Mouse (Mus musculus): ENCODE results near the gene Dync1i1. TPM values are rescaled to one million over a fixed set of nuclear protein-coding genes. Genes with fewer than 3 reads are reported as not detected.

The Dync1i1 gene
- polyA plus RNA-seq, 1 experiment from 2014 or later, result 10.3 TPM

DNA sequence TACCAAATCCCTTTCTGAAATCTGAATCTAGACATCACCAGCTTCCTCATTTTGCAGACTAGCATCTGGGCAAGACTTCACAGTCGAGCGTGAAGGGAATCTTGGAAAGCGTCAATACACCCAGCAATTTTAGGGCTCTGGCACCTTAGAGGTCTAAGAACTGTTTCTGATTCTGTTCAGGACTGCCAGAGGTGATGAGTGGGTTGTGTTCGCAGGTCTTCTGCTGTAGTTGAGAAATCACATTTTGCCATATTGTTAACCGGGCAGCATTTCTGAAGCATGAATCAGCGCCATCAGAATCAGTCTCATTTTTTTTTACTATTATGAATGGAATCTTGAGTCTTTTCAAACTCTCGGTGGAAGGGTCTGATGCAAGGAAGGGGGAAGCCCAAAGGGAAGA, 185.9 kb downstream of the Dync1i1 start:
- DNase-seq (no peak), ATAC-seq (ENCODE audit: low FRiP score, low TSS enrichment) (no peak)
- no peaks in the 10 kb centered on the region for H3K4me1 ChIP-seq (ENCODE audit: control insufficient read depth, insufficient read depth, low read length)
- no peak overlapping the region for H3K27ac ChIP-seq (replicated peaks; ENCODE audit: low read depth, low read length)
- no peak overlapping the region for H3K9ac ChIP-seq (replicated peaks; ENCODE audit: low read length)
- H3K4me2 ChIP-seq (ENCODE audit: low read length), result no peak overlapping the region
- H3K4me3 ChIP-seq (replicated peaks; ENCODE audit: low read depth, low read length), result no peak overlapping the region
- H3K27me3 ChIP-seq (ENCODE audit: control insufficient read depth, insufficient read depth, low read length), result no peaks in the 10 kb centered on the region
- WGBS, result 85% methylated on average over 7 of the region's 7 CpGs
- no peaks in the 10 kb centered on the region for H3K36me3 ChIP-seq (ENCODE audit: control insufficient read depth, insufficient read depth, low read length)
- no peaks in the 10 kb centered on the region for H3K9me3 ChIP-seq (ENCODE audit: control insufficient read depth, low read length)

GRCm38 (mm10) chr6:5915028-5915427, 189.6 kb downstream of the Dync1i1 start:
- no peaks in the 10 kb centered on the region for H3K27me3 ChIP-seq (ENCODE audit: control insufficient read depth, insufficient read depth, low read length)
- no peak overlapping the region for H3K4me2 ChIP-seq (ENCODE audit: low read length)
- ATAC-seq (ENCODE audit: low FRiP score, low TSS enrichment) (no peak), DNase-seq (no peak)
- no peaks in the 10 kb centered on the region for H3K4me1 ChIP-seq (ENCODE audit: control insufficient read depth, insufficient read depth, low read length)
- no peak overlapping the region for H3K9ac ChIP-seq (replicated peaks; ENCODE audit: low read length)
- 83% methylated on average over 2 of the region's 2 CpGs for WGBS
- no peaks in the 10 kb centered on the region for H3K36me3 ChIP-seq (ENCODE audit: control insufficient read depth, insufficient read depth, low read length)
- no peak overlapping the region for H3K4me3 ChIP-seq (replicated peaks; ENCODE audit: low read depth, low read length)
- H3K27ac ChIP-seq (replicated peaks; ENCODE audit: low read depth, low read length), result no peak overlapping the region
- no peaks in the 10 kb centered on the region for H3K9me3 ChIP-seq (ENCODE audit: control insufficient read depth, low read length)

- H3K36me3 ChIP-seq (ENCODE audit: control insufficient read depth, insufficient read depth, low read length), result no peaks in the 10 kb centered on the region
- no peak overlapping the region for H3K4me3 ChIP-seq (replicated peaks; ENCODE audit: low read depth, low read length)
- ATAC-seq (ENCODE audit: low FRiP score, low TSS enrichment) (no peak), DNase-seq (no peak)
- 94% methylated on average over 4 of the region's 4 CpGs for WGBS
- H3K9me3 ChIP-seq (ENCODE audit: control insufficient read depth, low read length), result no peaks in the 10 kb centered on the region
- no peaks in the 10 kb centered on the region for H3K27me3 ChIP-seq (ENCODE audit: control insufficient read depth, insufficient read depth, low read length)
- H3K4me2 ChIP-seq (ENCODE audit: low read length), result no peak overlapping the region
- no peak overlapping the region for H3K27ac ChIP-seq (replicated peaks; ENCODE audit: low read depth, low read length)
- H3K9ac ChIP-seq (replicated peaks; ENCODE audit: low read length), result no peak overlapping the region
- no peaks in the 10 kb centered on the region for H3K4me1 ChIP-seq (ENCODE audit: control insufficient read depth, insufficient read depth, low read length)
Measured at GRCm38 (mm10) chr6:5920670-5921069, 195.2 kb downstream of the Dync1i1 start.

GRCm38 (mm10) chr6:5922676-5923075, 197.2 kb downstream of the Dync1i1 start:
- H3K9ac ChIP-seq (replicated peaks; ENCODE audit: low read length), result no peak overlapping the region
- H3K4me2 ChIP-seq (ENCODE audit: low read length), result no peak overlapping the region
- H3K4me1 ChIP-seq (ENCODE audit: control insufficient read depth, insufficient read depth, low read length), result no peaks in the 10 kb centered on the region
- 23% methylated on average over 1 of the region's 1 CpGs for WGBS
- no peak for ATAC-seq (ENCODE audit: low FRiP score, low TSS enrichment)
- no peaks in the 10 kb centered on the region for H3K36me3 ChIP-seq (ENCODE audit: control insufficient read depth, insufficient read depth, low read length)
- DNase-seq, result peak; percentile 7
- no peaks in the 10 kb centered on the region for H3K9me3 ChIP-seq (ENCODE audit: control insufficient read depth, low read length)
- H3K27ac ChIP-seq (replicated peaks; ENCODE audit: low read depth, low read length), result no peak overlapping the region
- H3K27me3 ChIP-seq (ENCODE audit: control insufficient read depth, insufficient read depth, low read length), result no peaks in the 10 kb centered on the region
- no peak overlapping the region for H3K4me3 ChIP-seq (replicated peaks; ENCODE audit: low read depth, low read length)

- no peak overlapping the region for H3K9ac ChIP-seq (replicated peaks; ENCODE audit: low read length)
- H3K4me2 ChIP-seq (ENCODE audit: low read length), result no peak overlapping the region
- H3K9me3 ChIP-seq (ENCODE audit: control insufficient read depth, low read length), result no peaks in the 10 kb centered on the region
- WGBS, result 92% methylated on average over 7 of the region's 7 CpGs
- no peak overlapping the region for H3K27ac ChIP-seq (replicated peaks; ENCODE audit: low read depth, low read length)
- no peaks in the 10 kb centered on the region for H3K4me1 ChIP-seq (ENCODE audit: control insufficient read depth, insufficient read depth, low read length)
- H3K4me3 ChIP-seq (replicated peaks; ENCODE audit: low read depth, low read length), result no peak overlapping the region
- no peaks in the 10 kb centered on the region for H3K36me3 ChIP-seq (ENCODE audit: control insufficient read depth, insufficient read depth, low read length)
- H3K27me3 ChIP-seq (ENCODE audit: control insufficient read depth, insufficient read depth, low read length), result no peaks in the 10 kb centered on the region
- no peak for DNase-seq
- ATAC-seq (ENCODE audit: low FRiP score, low TSS enrichment), result no peak
Measured at GRCm38 (mm10) chr6:5923148-5923547, 197.7 kb downstream of the Dync1i1 start.

DNA sequence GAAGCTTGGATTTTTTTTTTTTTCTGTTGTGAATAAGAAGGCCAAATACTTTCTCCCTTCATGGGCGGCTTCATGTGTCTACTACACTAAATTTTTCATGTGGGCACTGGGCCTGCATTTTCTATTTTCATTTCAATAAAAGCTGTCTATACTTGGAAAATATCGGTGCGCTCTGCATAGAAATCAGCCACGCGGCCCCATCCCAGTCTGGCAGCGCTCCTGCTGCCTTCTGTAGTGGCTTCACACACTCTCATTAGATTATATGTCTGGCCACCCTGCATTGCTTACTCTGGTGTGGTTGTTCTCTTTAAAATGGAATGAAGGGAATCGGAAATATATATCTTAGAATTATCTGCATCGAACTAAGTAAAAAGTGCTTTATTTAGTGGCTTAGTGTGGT, 204.7 kb downstream of the Dync1i1 start:
- Histone ChIP-seq H3K4me1 (ENCODE audit: control insufficient read depth, insufficient read depth, low read length) (no peaks in the 10 kb centered on the region), H3K9ac (replicated peaks; ENCODE audit: low read length) (no peak overlapping the region), H3K9me3 (ENCODE audit: control insufficient read depth, low read length) (no peaks in the 10 kb centered on the region), H3K4me3 (replicated peaks; ENCODE audit: low read depth, low read length) (no peak overlapping the region), H3K36me3 (ENCODE audit: control insufficient read depth, insufficient read depth, low read length) (no peaks in the 10 kb centered on the region), H3K27me3 (ENCODE audit: control insufficient read depth, insufficient read depth, low read length) (no peaks in the 10 kb centered on the region), H3K27ac (replicated peaks; ENCODE audit: low read depth, low read length) (no peak overlapping the region), H3K4me2 (ENCODE audit: low read length) (no peak overlapping the region)
- 79% methylated on average over 8 of the region's 8 CpGs for WGBS
- DNase-seq (peak; percentile 41), ATAC-seq (ENCODE audit: low FRiP score, low TSS enrichment) (no peak)

DNA sequence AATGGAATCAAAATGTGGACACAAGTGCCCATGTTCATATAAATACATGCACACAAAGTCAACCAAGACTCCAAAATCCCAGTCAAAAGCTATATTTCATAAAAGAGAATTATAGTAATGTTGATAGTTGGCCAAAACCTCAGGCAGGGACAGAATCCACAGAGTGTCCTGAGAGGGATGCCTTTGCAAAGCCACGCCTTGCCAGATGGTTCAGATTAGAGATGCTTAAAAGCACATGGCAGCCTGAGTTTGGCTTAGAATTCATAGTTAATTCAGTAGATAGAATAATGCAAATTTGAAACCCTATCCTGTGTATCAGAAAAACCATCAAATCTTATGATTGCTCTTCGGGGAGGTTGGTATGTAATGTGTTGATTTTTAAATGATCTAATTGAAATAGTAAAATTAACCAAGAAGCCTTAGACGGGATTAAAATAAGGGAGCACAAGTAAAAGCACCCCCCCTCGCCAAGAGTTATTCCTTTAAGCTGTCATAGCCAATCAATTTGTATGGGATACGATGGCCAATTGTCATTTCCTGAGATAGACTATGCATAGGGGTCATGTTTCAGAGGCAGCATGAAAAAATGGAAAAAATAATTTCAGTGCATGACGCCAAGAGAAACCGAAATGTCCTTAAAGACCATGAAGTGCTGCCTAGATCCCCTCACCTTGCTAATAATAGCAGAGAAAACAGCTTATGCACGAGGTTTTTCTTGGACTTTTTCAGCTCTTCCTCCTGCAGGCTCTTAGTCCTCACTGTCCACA, 210.3 kb downstream of the Dync1i1 start:
- DNase-seq (peak; percentile 7), ATAC-seq (ENCODE audit: low FRiP score, low TSS enrichment) (no peak)
- no peaks in the 10 kb centered on the region for H3K36me3 ChIP-seq (ENCODE audit: control insufficient read depth, insufficient read depth, low read length)
- no peak overlapping the region for H3K9ac ChIP-seq (replicated peaks; ENCODE audit: low read length)
- no peak overlapping the region for H3K4me2 ChIP-seq (ENCODE audit: low read length)
- H3K9me3 ChIP-seq (ENCODE audit: control insufficient read depth, low read length), result no peaks in the 10 kb centered on the region
- WGBS, result 82% methylated on average over 8 of the region's 8 CpGs
- H3K27ac ChIP-seq (replicated peaks; ENCODE audit: low read depth, low read length), result no peak overlapping the region
- H3K27me3 ChIP-seq (ENCODE audit: control insufficient read depth, insufficient read depth, low read length), result no peaks in the 10 kb centered on the region
- H3K4me3 ChIP-seq (replicated peaks; ENCODE audit: low read depth, low read length), result no peak overlapping the region
- H3K4me1 ChIP-seq (ENCODE audit: control insufficient read depth, insufficient read depth, low read length), result no peaks in the 10 kb centered on the region

DNA sequence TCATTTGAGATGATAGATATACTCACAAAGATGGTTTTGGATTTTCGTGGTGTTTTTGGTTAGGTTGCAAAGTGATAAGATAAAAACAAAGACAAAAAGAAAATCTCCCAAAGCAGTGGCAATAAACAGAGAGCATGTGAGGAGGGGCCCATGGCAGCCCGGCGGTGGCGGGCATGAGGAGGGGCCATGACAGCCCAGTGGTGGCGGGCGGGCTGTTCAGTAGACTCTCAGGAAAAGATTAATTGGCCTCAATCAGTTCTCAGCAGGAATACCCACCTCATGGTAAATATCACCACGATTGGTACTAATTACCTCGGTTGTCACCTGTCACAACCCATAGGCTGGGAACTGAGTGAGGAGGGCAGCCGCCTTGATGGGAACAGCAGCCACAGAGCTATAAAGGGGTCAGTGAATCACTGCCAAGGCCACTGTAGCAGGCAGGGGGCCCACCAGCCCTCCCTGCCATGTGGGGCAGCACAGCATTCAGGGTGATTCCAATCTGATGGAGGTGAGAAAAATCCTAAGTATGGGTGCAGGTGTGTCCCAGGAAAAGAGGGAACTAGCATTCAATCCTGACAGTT, 224.5 kb downstream of the Dync1i1 start:
- no peaks in the 10 kb centered on the region for H3K9me3 ChIP-seq (ENCODE audit: control insufficient read depth, low read length)
- no peaks in the 10 kb centered on the region for H3K36me3 ChIP-seq (ENCODE audit: control insufficient read depth, insufficient read depth, low read length)
- no peaks in the 10 kb centered on the region for H3K27me3 ChIP-seq (ENCODE audit: control insufficient read depth, insufficient read depth, low read length)
- DNase-seq (no peak), ATAC-seq (ENCODE audit: low FRiP score, low TSS enrichment) (no peak)
- H3K4me1 ChIP-seq (ENCODE audit: control insufficient read depth, insufficient read depth, low read length), result no peaks in the 10 kb centered on the region
- H3K4me3 ChIP-seq (replicated peaks; ENCODE audit: low read depth, low read length), result no peak overlapping the region
- 84% methylated on average over 9 of the region's 9 CpGs for WGBS
- no peak overlapping the region for H3K27ac ChIP-seq (replicated peaks; ENCODE audit: low read depth, low read length)
- no peak overlapping the region for H3K9ac ChIP-seq (replicated peaks; ENCODE audit: low read length)
- H3K4me2 ChIP-seq (ENCODE audit: low read length), result no peak overlapping the region

DNA sequence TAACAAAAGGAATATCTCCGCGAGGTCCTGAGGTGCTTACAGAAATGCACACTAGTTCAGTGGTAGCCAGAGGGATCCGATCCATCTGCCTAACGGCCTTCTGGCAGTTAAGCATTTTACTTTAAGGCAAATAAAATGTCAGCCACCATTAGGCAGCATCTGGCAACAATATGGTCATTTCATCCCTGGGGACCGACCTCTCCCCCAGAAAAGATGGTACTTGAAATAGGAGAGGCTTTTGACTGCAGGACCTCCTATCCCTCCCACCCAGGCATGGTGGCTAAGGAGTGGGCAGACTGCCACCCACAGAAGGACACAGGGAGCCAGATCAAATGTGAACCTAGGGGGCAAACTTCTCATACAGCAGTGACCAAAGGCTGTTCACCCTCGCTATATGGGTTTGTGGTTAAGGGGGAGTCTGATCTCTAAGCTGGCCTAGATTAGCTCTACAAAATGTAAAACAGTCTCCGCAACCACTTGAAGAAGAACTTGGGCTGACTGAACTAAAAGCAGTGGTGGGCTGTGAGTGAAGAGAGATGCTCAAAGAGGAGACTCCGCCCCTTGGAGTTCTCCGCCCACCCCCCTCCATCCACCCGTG, 231.0 kb downstream of the Dync1i1 start:
- Histone ChIP-seq H3K27ac (replicated peaks; ENCODE audit: low read depth, low read length) (no peak overlapping the region), H3K4me2 (ENCODE audit: low read length) (no peak overlapping the region), H3K4me3 (replicated peaks; ENCODE audit: low read depth, low read length) (no peak overlapping the region), H3K27me3 (ENCODE audit: control insufficient read depth, insufficient read depth, low read length) (no peaks in the 10 kb centered on the region), H3K36me3 (ENCODE audit: control insufficient read depth, insufficient read depth, low read length) (no peaks in the 10 kb centered on the region), H3K9ac (replicated peaks; ENCODE audit: low read length) (no peak overlapping the region), H3K9me3 (ENCODE audit: control insufficient read depth, low read length) (no peaks in the 10 kb centered on the region), H3K4me1 (ENCODE audit: control insufficient read depth, insufficient read depth, low read length) (no peaks in the 10 kb centered on the region)
- ATAC-seq (ENCODE audit: low FRiP score, low TSS enrichment), result peak; percentile 11; the same call in 1 of the 2 replicates
- no peak for DNase-seq
- WGBS, result 77% methylated on average over 10 of the region's 10 CpGs
